In the genomic region with DNA sequence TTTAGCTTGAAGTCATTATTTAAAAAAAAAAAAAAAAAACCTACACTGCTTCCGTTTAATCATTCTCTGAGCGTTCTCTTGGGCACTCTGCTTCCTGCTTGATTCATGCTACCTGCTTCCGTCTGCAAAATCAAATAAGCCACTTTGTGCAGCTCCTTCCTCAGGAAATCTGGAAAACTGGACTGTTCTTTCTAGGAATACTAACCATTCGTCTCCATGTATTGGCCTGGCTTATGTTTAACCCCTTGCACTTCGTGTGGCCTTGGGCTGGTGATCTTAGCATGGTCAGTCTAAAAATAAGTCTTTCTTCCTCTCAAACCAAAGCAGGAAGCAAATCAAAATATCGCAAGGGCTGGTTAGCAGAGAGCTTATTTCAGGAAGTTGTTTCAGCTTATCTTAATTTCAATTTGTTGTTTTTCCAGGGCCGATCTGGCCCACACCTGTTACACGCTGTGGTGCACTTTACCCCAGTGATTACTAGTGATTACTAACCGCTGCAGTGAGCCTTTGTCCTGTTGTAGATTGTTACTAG, we compare ENCODE assay signal across 11 mouse cellular contexts.
DNase-seq lines count a peak whose midpoint lies in the region; ATAC-seq and TF ChIP-seq lines count a peak whose summit lies in the region.
"Had no signal": no experiment of that assay in that cellular context is flagged by ENCODE, and none has a peak within 500 bp of the region (broad histone marks: within the 10 kb centered on the region; RNA-seq: fewer than 3 reads in every experiment).

No protein-coding gene starts in this region.

- H3K36me3 ChIP-seq in embryonic facial prominence, embryonic 10.5 days (replicated peaks): no peaks in the 10 kb centered on the region
- H3K36me3 ChIP-seq in small intestine, adult 2 months (ENCODE audit: control insufficient read depth, insufficient read depth, low read length): no peaks in the 10 kb centered on the region

- TF ChIP-seq POLR2A in small intestine, adult 2 months (IDR thresholded peaks at IDR 0.05; ENCODE audit: low read depth, low read length): no peak

- no peak overlapping the region for H3K4me3 ChIP-seq in embryonic facial prominence, embryonic 10.5 days
- no peak overlapping the region for H3K4me3 ChIP-seq in small intestine, adult 2 months (ENCODE audit: low read depth, low read length)

- H3K4me1 ChIP-seq in embryonic facial prominence, embryonic 10.5 days: peaks cover 7% of the 10 kb centered on the region
- peaks cover 12% of the 10 kb centered on the region for H3K4me1 ChIP-seq in small intestine, adult 2 months (ENCODE audit: control insufficient read depth, insufficient read depth, insufficient read length, low read length)

- H3K27ac ChIP-seq in embryonic facial prominence, embryonic 10.5 days (replicated peaks): 0 out of 2 replicates have a peak overlapping the region, but pooled peaks have one; percentile 40
- H3K27ac ChIP-seq in small intestine, adult 2 months (ENCODE audit: insufficient read depth, low read depth, low read length): peak overlapping the region; percentile 98
- H3K27ac ChIP-seq: liver, embryonic 14.5 days had no signal

- no peak for TF ChIP-seq CTCF in small intestine, adult 2 months (IDR thresholded peaks at IDR 0.05; ENCODE audit: extremely low read depth, insufficient read length, insufficient replicate concordance, low read depth, low read length)

- no peak for ATAC-seq in frontal cortex, adult (ENCODE audit: low TSS enrichment)

- H3K27me3 ChIP-seq in embryonic facial prominence, embryonic 10.5 days (replicated peaks; ENCODE audit: low read depth, poor library complexity, severe bottlenecking): no peaks in the 10 kb centered on the region
- H3K27me3 ChIP-seq in small intestine, adult 2 months (ENCODE audit: control insufficient read depth, insufficient read depth, low read length): no peaks in the 10 kb centered on the region

- no peaks in the 10 kb centered on the region for H3K9me3 ChIP-seq in embryonic facial prominence, embryonic 10.5 days

- DNase-seq in lung, postnatal 10 days: peak; percentile 1
- DNase-seq in lung, postnatal 4 days: no peak
- DNase-seq in embryonic facial prominence, embryonic 10.5 days (ENCODE audit: low spot score): peak; percentile 21
- peak; percentile 1 to 2 for DNase-seq in kidney, adult 8-10 months
- no peak for DNase-seq in retina, embryonic 14.5 days (ENCODE audit: low spot score)
- DNase-seq in cerebellum, postnatal 36 days: no peak
- DNase-seq: cerebellum, adult 2 months; right cerebral cortex, postnatal 4 days had no signal

- 45% methylated on average over 9 of the region's 9 CpGs for WGBS in embryonic facial prominence, embryonic 10.5 days
- WGBS in small intestine, adult 2 months: 9% methylated on average over 9 of the region's 9 CpGs

Comparison
In these comparisons a context has a peak if more than half of its experiments do, and no peak if none do; other contexts are left out.
1. DNase-seq: peak in lung, postnatal 10 days (single experiment), embryonic facial prominence, embryonic 10.5 days (single experiment) and kidney, adult 8-10 months (2 of 2); none in lung, postnatal 4 days (0 of 2), retina, embryonic 14.5 days (single experiment) and cerebellum, postnatal 36 days (0 of 2).